Mouse (Mus musculus): ENCODE data around the gene Ggt5. TPM values are rescaled to one million over a fixed set of nuclear protein-coding genes. Genes with fewer than 3 reads are reported as not detected.

The Ggt5 gene
- total RNA-seq, 2 experiments from 2014 or later: 2.9 to 4.6 TPM

DNA sequence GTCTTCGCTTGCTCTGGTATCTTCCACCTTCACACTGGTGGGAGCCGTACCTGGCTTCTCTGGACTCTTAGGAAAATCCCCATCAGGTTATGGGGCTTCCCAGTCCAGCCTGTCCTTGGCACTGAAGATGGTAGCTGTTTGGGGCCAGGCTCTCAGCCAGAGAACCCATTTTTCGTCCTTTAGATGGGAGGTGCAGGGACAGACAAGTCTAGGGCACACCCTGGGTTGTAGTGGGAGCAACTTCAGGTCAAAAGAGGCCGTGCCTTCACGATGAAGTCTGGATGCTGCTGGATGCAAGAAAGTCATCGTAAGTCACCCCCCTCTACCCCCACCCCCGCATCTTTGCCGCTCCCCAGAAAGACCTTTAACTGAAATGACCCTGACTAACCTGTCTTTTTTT is 45.5 kb downstream of the Ggt5 start:
- TF ChIP-seq CTCF (IDR thresholded peaks at IDR 0.05): no peak
- intact Hi-C loops (cut with DNase I): loop anchor here (1.0 to 5.0 kb wide), 3 partner anchors 48 to 218 kb away; no protein-coding TSS in a partner anchor
- DNase-seq: peak; percentile 15
- no peak overlapping the region for H3K4me3 ChIP-seq
- peak overlapping the region; percentile 10; the same call in 1 of the 2 replicates for H3K27ac ChIP-seq

DNA sequence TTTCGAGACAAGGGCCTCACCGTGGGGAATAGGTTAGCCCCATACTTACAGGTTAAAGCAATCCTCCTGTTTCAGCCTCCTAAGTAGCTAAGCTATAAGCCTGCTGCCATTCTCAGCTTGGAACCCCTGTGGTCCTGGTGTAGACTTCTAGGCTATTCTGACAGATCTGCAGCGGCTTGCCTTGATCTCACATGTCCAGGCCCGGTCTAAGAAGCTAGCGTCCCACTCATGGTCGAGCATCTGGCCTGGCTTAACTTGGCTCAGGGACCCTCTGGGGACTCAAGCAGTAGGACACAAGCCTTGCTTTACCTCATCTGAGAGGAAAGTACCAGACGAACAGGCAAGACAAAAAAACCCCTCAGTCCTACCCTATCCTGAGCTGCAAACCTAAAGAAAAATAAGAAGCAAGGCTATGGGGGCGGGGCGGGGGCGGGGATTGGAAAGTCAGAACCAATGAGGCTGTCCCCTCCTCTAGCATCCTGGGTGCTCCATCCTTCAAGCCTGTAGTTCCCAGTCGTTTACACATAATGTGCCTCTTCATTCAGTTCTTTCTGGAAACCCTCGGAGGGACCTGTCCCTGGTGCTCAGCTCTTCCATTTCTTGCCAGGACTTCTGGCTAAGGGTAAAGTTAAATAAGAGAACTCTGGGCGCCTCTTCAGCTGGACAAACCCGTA is 46.0 kb downstream of the Ggt5 start:
- H3K27ac ChIP-seq: peak overlapping the region; percentile 10; the same call in 1 of the 2 replicates
- TF ChIP-seq CTCF (IDR thresholded peaks at IDR 0.05): no peak
- no peak overlapping the region for H3K4me3 ChIP-seq
- DNase-seq: peak; percentile 10
- intact Hi-C loops (cut with DNase I): loop anchor here (1.0 to 5.0 kb wide), 3 partner anchors 49 to 217 kb away; no protein-coding TSS in a partner anchor

GRCm38 (mm10) chr10:75635693-75636055 is 46.5 kb downstream of the Ggt5 start:
- no peak; the same call in 1 of the 2 replicates for TF ChIP-seq CTCF (IDR thresholded peaks at IDR 0.05)
- intact Hi-C loops (cut with DNase I): loop anchor here (1.0 to 5.0 kb wide), 3 partner anchors 49 to 217 kb away; no protein-coding TSS in a partner anchor

DNA sequence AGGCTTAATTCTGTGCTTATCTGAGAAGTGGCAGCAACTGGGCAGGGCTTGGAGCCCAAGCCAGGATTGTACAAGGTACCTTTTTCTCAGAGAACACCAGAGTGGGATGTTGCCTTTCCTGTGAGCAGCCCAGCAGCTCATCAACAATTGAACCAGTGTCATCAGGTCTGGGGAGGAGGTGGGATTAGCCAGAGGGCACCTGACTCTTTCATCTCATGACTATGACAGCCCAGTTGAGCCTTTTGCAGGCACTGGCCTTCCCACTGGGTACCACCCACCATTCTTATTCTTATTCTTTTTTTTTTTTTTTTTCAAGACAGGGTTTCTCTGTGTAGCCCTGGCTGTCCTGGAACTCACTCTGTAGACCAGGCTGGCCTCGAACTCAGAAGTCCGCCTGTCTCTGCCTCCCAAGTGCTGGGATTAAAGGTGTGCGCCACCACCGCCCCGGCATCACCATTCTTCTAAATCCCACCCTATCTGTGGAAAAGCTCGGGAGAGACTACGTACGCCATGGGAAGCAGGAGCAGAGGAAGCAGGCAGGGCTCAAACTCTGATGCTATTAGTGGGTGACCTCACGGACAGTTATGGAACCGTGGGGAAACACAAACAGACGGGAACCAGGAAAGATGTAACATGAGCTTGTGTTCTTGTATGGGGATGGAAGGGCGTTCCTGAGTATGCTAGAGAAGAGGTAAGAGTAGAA is 47.1 kb downstream of the Ggt5 start:
- DNase-seq: peak; percentile 10
- Histone ChIP-seq H3K27ac (no peak overlapping the region), H3K4me3 (no peak overlapping the region)
- intact Hi-C loops (cut with DNase I): loop anchor here (5.0 kb wide), 2 partner anchors 66 to 216 kb away; no protein-coding TSS in a partner anchor
- no peak for TF ChIP-seq CTCF (IDR thresholded peaks at IDR 0.05)

More at GRCm38 (mm10) chr10:75635693-75636055, 46.5 kb downstream of the Ggt5 start:
- DNase-seq: peak; percentile 89
- H3K27ac ChIP-seq: no peak overlapping the region
- H3K4me3 ChIP-seq: no peak overlapping the region

DNA sequence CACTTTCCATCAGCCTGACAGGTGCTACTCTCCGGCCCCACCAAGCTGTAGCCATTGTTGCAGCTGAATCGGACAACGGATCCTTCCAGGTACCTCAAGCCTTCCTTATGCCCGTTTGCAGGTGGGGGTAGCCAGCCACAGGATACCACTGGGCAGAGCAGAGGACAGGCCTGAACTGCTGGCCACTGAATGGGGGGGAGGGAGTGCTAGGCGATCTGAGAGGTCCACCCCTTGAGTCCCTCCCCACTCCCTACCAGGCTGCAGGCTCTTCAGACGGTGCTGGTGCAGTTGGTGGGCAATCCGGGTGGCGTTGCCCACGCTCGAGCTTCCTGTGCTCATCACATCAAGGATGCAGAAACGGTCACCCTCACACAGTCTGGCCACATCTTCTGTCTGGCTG is 48.6 kb downstream of the Ggt5 start:
- DNase-seq: peak; percentile 17
- TF ChIP-seq CTCF (IDR thresholded peaks at IDR 0.05): no peak
- Histone ChIP-seq H3K4me3 (no peak overlapping the region), H3K27ac (no peak overlapping the region)
- intact Hi-C loops (cut with DNase I): loop anchor here (5.0 kb wide), 2 partner anchors 65 to 215 kb away; no protein-coding TSS in a partner anchor

DNA sequence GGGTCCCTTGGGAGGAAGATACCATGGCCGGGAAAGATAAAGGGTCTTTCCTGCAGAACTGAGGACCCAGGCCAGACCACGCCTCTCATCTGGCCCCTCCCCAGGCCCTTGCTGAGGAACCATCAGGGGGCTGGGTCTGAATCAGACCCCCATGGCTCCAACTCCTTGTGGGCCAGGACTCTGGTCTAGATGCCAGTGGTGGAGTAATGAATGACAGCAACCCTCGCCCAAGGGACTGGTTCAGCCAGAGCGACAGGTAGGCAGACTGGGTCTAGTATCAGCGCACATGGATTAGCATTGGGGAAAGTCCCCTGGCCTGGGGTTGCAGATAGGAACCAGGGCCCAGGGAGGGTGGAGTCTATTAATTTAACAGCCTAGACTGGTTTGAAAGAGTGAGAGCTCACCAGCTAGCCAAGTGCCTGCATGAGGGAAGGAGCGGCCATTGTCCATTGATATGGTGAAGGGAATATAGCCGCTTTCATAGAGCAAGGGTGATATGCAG is 52.6 kb downstream of the Ggt5 start:
- TF ChIP-seq CTCF (IDR thresholded peaks at IDR 0.05): no peak
- H3K4me3 ChIP-seq: no peak overlapping the region
- intact Hi-C loops (cut with DNase I): no loop called here
- H3K27ac ChIP-seq: no peak overlapping the region
- peak; percentile 13 for DNase-seq

DNA sequence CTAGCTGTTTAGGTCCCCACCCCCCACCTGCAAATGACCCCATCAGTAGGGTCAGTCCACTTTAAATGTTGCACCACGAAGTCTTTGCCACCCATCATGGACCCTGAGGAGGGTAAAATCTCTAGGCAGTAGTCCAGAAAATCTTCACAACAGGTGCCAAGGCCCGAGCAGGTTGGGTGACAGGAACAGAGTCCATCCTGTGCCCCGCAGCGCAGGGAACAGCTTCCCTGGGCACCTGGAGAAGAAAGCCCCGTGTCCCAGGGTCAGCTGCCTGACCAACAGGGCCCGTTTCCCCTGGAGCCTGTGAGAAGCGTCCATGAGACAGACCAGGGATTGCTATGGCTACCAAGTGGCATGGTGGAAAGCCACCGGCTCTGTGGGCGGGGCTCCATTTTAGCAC is 53.3 kb downstream of the Ggt5 start:
- no peak for TF ChIP-seq CTCF (IDR thresholded peaks at IDR 0.05)
- H3K27ac ChIP-seq: peak overlapping the region; percentile 59; the same call in 1 of the 2 replicates
- H3K4me3 ChIP-seq: no peak overlapping the region
- no peak for DNase-seq
- intact Hi-C loops (cut with DNase I): no loop called here

DNA sequence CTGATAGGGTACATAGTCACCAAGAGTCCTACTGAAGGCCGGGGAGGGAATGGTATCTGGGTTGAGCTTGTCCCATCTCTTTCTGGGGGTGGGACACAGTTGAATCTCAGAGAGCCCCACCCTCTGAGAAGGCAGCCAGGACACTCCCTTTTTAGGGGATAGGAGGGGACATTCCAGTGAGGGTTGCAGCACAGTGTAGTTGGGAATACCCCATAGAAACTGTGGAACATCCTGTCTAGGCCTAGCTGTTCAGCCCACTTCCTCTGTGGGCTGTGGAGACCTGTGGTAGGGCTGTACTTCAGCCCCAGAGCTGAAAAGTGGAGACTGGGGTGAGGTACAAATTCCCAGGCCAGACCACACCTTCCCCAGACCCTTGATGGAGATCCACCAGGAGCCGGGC is 53.8 kb downstream of the Ggt5 start:
- Histone ChIP-seq H3K4me3 (peak overlapping the region; percentile 47), H3K27ac (peak overlapping the region; percentile 59)
- TF ChIP-seq CTCF (IDR thresholded peaks at IDR 0.05): no peak
- peak; percentile 10 for DNase-seq
- intact Hi-C loops (cut with DNase I): no loop called here

DNA sequence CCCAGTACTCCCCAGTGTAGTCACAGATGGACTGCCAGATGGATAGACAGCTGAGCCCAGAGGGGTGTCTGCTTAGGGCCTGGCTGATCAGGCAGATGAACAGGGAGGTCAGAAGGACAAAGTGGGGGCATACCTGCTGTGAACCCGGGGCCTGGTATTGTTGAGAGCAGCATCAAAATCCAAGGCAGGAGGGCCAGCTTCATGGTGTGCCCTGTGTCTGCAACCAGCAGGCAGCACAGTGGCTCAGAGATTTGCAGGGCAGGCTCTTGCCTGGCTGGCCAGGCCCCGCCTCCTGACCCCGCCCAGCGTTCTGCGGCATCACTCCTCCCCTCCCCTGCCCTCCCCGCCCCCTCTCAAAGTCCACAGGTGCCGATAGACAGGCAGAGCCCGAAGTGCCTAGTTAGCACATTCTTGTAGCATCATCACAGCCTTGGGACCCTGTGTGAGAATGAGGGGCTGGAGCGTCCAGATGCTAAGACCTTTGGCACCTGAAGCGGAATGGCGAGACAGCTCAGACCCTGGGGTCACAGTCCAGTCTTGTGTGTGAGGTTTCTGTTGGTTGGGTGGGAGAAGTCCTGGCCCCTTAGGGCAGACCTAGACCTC is 54.7 kb downstream of the Ggt5 start, which contains the start of gene Susd2:
Gene Susd2, minus strand, starts transcription at position 268 of the 603 bp plus-strand sequence.
- peak within 1 kb of the TSS; percentile 59 for H3K27ac ChIP-seq
- peak; percentile 73 for DNase-seq
- H3K4me3 ChIP-seq: peak within 1 kb of the TSS; percentile 47
- intact Hi-C loops (cut with DNase I): no loop called here
- TF ChIP-seq CTCF (IDR thresholded peaks at IDR 0.05): no peak

GRCm38 (mm10) chr10:75645616-75646015 is 56.5 kb downstream of the Ggt5 start:
- Histone ChIP-seq H3K27ac (no peak overlapping the region), H3K4me3 (no peak overlapping the region)
- no peak for DNase-seq
- intact Hi-C loops (cut with DNase I): no loop called here
- no peak for TF ChIP-seq CTCF (IDR thresholded peaks at IDR 0.05)

DNA sequence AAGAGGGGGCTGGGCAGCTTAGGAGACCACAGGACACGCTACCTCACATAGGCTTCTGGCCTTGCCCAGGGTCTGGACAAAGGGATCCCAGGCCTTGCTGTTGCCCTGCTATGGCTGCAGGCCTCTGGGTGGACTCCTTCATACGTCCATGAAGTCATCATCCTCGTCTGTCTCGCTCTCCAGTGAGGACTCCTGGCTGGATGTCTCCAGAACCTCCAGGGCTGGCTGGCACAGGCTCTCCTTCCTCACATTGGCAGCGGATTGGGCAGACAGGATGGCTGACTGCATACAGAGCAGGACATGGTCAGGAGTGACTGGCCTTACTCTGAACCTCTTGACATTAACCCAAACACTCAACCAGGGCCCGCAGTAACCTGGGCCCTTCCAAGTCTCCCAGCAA is 57.3 kb downstream of the Ggt5 start:
- TF ChIP-seq CTCF (IDR thresholded peaks at IDR 0.05): no peak
- intact Hi-C loops (cut with DNase I): no loop called here
- Histone ChIP-seq H3K27ac (no peak overlapping the region), H3K4me3 (no peak overlapping the region)
- DNase-seq: no peak

DNA sequence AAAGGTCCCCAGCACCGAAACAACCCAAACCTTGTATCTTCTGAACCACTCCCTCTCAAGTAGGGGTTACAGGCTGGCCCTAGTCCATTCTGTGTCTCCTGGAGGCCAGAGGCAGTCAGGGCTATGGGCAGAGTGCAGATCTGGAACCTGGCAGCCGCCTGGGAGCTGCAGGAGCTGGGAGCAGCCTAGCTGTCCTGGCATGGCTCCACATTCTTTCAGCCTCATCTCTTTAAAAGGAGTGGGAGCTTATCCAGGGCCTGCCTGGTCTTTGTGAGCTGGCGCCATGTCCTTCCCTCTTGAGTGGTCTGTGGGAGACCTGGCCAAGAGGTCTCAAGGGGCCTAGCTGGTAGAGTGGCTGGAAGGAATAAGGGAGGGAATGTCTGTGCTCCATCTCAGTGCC is 58.2 kb downstream of the Ggt5 start:
- DNase-seq: peak; percentile 75
- Histone ChIP-seq H3K27ac (peak overlapping the region; percentile 35; the same call in 1 of the 2 replicates), H3K4me3 (no peak overlapping the region)
- no peak for TF ChIP-seq CTCF (IDR thresholded peaks at IDR 0.05)
- intact Hi-C loops (cut with DNase I): no loop called here
